Mouse (Mus musculus): ENCODE data around the gene C8b.

C8b gene

DNA sequence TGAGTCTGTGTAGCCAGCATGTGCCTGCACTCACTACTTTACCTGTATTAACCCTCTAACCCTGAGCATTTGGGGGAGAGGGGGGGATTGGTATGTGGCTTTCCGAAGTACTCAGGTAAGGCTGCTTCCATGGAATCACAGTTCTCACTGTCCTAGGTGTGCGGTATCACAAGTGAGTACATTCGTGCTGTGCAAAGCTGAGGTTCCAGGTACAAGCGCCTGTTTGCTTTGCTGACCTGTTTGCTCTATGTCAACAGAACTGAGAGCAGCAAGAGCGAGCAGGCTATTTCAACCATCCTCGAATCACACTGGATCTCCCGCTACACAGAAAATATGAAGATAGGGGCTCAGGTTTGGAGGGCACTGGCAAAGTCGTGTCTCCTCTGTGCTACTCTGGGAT, at the start of gene C8b:
C8b (plus strand) TSS at position 253 of the 400 bp plus-strand sequence.
- no peak for DNase-seq (ENCODE audit: low spot score in 2 of 2)

DNA sequence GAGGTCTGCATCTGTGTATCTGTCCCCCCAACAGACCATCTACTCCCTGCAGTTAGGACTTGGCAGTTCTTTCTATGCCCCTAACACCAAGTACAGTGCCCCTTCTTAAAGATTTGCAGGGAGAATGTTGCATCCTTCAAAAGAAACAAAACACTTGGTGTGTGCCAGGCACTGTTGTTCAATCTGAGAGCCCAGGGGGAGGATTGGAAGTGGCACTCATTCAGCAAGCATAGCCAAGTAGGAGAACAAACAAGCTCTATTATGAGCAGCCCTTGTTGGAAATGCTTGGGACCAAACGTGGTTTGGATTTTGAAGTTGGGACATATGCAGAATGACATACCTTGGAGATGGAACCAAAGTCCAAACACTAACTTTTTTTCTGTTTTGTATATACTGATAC, 49.6 kb upstream of the C8b start:
- DNase-seq (ENCODE audit: low spot score in 2 of 2): no peak

DNA sequence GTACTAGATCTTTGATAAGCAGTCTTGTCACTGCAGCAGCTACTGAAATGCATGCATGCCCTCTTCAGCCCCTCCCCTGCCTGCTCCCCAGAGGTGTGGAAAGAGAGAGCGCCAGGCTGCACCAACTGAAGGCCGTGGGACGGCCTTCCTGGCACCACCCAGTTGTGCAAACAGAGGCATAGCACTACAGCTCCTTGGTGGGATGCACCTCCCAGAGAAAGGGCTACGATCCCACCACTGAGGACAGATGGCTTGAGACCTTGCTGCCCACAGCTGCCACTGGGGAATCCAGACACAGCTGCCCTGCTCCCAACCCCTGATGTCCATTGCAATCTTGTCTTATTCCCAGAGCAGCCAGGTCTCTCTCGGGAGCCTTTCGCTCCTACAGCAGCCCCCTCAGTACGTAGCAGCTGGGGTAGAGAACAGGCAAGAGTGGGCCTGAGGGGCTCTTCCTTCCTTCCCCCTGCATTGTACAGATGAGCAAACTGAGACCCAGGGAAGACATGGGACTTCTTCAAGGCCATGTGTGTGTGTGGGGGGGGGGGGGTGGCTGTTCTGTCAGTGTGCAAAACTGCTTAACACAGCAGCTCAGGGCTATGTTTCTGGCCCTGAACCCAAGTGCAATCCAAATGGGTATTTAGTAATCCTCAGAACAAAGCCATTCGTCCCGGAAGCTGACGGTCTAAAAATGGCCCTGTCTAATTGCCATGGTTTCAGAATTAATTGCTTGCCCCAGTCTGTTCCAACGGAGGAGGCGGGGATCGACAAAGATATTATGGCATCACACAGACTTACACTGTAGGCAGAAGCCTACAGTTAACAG, 46.9 kb upstream of the C8b start:
- DNase-seq (ENCODE audit: low spot score in 2 of 2): peak in 1 of 2 experiments; percentile 48

DNA sequence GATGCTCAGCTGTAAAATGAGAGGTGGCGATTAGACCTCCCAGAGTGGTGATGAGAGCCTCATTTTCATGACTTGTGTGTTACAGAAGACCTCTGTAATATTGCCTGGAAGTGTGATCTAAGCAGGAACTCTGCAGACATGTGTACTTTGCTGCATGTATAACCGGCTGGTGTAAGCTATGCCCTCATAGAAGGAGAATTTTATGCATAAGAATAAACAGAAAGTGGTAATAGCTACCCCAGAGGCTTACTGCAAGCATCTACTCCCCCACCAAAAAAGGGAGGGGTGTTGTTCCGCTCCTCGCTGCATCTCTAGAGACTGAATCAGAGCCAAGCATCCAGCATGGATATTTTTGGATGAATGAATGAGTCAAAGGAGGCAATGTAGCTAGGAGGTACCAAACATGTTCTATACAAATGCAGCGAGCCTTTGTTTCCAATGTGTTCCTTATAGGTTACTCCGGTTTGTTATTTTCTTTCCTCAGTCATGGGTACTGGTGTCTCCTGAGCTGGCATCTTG, 42.5 kb upstream of the C8b start:
- DNase-seq (ENCODE audit: low spot score in 2 of 2): no peak

DNA sequence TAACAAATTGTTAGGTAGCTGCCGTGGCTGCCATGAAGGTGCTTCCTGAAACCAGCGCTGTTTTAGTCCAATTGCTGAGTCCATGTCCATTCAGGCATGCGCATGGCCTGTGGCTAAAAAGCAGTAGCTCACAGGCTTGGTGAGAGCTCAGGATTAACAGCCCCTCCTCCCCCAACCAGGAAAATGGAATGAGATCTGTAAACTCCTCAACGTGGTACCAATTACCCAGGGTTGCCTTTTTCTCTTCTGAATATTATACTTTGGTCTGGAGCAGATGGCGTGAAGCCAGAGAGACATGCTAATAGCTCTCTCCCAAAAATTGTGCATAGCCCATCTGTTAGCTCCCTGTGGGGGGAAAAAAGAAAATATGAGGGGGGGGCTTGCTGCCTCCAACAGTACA, 41.9 kb upstream of the C8b start:
- no peak for DNase-seq (ENCODE audit: low spot score in 2 of 2)

DNA sequence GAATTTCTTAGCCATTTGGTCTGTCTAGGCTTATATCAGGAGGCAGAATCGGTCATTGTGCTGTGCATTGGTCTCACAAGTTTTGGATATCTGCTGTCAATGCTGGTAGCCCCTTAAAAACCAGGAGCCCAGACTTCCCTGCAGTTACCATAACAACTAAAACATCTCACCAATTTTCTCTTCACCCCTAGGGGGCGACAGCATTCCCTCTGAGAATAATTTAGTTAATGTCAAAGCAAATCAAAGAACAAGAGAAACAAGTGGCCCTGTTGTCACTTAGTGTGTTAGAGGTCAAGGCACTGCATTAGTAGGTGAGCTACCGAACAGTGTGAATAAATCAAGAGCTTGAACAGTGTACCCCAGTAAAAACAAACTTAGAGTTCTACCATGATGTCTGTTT, 40.4 kb upstream of the C8b start:
- no peak for DNase-seq (ENCODE audit: low spot score in 2 of 2)

DNA sequence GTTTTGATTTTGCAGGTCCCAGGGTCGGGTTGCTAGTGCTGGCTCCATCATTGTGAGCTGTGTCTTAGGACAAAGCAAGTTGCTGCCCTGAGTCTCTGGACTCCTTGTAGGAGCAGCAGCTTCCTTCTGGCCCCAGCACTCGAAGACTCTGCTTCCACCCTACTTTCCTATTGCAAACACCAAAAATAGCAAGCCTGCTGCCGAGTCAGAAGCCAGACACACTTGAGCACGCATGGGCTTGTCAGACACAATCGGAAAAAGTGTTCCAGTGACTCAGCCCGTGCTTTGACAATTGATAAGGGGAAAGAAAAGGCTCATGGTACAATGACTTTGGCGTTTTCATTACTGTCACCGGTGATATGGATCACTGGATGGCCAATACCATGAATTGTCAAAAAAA, 36.9 kb upstream of the C8b start:
- no peak for DNase-seq (ENCODE audit: low spot score in 2 of 2)

DNA sequence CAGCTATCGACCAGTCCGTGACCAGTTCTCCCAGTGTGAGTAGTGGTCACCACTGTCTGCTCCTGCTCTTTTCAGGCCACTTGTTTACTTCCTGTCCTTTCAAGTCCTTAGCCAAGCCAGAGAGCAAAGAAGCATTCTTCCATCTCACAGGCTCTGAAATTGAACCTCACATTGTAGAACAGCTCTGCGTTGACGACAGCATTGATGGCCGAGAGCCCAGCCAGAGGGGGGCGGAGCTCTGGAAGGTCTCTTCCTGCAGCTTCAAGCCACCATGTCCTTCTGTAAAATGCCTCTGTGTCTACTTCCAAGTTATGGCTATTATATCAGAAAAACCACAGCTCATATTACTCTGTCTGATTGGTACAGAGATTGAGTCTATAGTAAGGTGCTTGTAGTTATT, 19.6 kb upstream of the C8b start:
- no peak for DNase-seq (ENCODE audit: low spot score in 2 of 2)

DNA sequence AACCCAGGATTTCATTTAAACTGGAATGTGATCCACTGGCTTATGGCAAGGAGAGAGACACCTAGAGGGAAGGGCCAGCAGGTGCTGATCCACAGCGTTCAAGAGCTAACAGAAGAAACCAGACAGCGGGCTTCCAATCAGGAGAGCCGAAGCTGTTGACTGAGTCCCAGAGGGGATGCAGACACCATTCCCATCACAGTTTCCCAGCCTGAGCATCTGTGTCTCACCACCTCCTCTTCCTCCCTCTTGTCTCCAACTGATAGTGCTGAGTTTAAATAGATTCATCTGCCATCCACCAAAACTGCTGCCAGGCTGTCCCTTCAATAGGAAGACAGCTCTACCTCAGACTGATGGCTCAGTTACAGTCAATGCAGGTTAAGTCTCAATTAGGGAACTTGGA, 12.0 kb upstream of the C8b start:
- no peak for DNase-seq (ENCODE audit: low spot score in 2 of 2)

DNA sequence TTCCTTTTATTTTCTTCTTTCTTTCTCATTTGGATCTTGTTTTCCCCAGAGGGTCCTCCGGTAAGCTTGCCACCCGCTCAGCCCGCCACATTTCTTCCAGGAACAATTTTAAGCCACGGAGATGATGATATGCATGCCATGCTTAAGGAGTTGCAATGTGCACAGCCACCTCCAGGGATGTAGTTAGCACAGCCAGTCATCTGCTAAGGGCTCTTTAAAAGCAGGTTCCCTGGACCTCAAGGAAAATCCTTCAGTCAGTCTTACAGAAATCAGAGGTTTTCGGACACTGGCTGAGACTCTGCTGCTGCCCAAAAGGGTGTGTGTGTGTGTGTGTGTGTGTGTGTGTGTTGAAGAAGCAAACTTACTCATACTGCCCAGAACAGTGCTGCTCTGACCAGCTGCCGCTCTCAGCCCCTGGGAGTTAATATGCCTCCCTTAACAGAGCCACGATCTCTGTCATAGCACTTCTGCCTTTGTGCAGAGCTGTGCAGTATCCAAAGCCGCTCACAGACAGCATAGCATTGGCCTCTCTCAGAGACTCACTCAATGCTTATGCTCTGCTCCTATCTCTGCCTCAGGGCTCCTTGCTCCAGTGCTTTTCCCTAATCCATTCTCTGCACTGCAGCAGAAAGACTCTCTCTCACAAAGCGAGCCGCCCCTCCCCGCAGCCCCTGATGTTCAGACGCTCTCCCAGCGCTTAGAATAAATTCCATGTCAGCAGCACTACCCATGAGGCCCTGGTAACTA, 5.1 kb upstream of the C8b start:
- peak; percentile 15 for DNase-seq (ENCODE audit: low spot score in 2 of 2)

DNA sequence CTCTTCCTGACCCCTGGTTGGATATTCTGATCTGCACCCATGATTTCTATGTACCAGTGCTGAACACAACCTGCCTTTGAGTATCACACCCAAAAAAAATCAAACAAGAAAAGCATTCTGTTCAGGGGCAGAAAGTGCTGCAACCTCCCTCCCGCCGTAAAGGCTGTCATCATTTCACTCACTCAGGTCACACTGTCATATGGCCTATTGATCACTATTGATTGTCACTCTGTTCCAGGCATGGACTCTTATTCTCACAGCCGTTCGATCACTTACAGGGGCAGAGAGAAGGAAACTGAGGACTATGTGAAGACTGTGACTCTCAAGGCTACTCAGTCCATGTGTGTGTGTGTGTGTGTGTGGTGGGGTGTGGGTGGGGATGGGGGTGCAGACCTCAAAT, 2.1 kb downstream of the C8b start:
- DNase-seq (ENCODE audit: low spot score in 2 of 2): no peak

DNA sequence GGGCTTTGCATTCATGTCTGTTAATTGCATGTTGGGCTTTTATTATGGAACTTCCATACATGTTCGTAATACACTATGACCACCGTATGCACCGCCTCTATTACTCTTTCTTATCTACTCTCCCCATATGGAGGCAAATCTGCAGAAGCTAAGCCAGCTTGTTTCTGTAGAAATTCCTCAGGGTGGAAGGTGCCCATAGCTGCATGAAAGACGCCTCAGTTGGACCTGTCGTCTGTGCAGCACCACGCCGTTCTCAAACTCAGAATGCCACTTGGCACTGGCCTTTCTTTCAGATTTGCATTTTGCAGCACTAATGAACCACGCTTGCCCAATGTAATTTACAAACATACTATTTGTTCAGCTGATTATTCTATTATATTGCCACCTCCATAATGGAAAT, 3.5 kb downstream of the C8b start:
- DNase-seq (ENCODE audit: low spot score in 2 of 2): no peak

DNA sequence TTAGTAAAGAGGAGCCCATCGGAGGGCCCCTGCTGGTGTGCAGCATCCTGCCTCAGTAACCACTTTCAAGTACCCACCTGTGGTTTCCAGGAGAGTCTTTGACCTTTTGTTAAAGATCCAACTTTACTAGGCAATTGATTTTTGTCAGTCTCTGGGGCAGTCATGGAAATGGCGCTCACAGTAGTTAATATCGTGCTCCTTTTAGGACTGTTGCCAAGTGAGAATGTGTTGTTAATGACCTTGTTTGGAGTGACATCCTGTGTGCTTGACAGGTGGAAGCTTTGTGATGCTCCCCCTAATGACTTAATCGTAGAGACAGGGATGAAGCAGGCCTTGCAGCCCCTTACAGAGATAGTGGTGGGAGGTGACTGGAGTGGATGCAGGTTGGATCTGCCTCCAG, 4.2 kb downstream of the C8b start:
- DNase-seq (ENCODE audit: low spot score in 2 of 2): no peak

DNA sequence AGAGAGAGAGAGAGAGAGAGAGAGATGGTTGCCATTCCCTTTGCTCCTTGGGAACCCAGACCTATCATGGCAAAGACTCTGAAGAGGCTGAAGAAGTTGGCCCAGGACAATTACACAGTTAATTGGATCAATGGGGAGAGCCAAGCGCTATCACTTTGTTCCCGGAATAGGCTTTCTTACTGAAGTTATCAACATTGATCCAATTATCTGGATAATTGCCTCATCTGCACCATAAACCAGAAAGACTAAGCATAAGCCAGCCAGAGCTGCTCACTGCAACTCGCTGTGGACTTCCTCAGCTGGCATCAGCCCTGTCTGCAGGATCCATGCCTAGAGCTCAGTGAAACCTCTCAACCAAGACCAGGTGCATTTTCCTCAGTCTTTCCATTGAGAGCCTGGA, 9.5 kb downstream of the C8b start:
- no peak for DNase-seq (ENCODE audit: low spot score in 2 of 2)

DNA sequence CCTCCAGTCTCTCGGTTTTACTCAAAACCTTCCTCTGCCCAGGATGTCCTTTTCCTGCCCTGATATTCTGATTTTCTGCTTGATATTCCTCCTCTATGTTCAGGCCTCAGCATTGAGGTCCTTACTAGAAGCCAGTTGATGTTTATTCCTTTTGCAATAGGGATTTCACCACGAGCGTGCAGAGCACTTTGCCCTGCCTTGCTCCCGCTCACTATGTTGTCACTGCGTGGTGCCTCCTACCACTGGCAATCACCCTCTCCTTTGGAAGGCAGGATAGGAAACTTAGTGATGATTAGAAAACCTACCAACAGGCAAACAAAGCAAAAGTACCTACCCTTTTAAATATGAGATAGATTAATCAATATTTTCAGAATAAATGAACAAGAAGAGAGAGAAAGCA, 13.3 kb downstream of the C8b start:
- no peak for DNase-seq (ENCODE audit: low spot score in 2 of 2)

DNA sequence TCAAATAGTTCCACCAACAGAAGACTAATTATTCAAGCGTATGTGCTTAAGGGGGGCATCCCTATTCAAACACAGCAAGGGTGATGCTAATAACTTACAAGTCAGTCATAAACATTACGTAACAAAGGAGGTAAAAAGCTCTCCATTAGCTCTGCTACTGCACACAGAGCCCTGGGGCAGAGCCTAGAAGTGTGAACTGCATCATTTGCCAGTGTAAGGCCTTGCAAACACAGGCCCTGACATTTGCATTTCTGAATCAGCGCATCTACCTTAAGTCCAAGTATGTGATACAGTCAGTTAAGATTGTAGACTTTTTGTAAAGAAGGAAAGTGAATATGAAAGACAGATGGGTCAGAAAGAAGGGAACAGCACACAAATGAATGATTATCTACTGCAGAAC, 15.3 kb downstream of the C8b start:
- no peak for DNase-seq (ENCODE audit: low spot score in 2 of 2)

DNA sequence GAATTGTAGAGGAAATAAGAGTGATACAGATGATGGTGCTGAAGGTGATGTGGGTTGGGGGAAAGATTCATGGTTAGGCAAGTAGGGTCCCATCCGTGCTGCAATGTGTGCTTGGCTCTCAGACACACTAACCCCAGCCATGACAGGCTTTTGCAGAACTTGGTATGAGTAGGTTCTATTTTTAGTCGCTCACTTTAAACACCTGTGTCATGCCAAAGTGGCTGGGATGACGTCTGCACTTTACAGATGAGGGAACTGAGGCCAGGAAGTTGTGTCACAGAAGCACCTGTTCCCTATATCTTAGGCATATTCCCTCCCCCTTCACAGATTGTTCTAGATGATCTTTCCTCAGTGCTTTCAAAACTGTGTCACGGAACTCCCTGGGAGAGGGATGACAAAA, 16.2 kb downstream of the C8b start:
- no peak for DNase-seq (ENCODE audit: low spot score in 2 of 2)

DNA sequence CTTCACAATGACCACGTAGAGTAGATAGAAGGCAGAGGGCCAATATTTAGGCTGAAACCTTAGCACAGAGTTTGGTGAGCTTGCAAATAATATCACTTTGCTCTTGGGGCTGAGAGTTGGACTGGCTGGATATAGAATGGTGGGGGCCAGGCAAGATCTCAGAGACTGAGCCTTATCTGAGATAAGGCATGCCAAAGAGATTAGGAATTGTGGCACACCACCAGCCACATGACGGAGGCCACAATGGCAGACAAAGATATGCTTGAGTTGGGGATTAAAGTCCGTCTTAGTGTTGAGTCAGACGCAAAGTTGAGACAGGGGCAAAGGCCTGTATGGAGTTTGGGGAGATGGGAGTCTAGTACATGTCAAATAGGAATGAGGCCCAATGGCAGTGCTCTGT, 26.0 kb downstream of the C8b start:
- DNase-seq (ENCODE audit: low spot score in 2 of 2): no peak

DNA sequence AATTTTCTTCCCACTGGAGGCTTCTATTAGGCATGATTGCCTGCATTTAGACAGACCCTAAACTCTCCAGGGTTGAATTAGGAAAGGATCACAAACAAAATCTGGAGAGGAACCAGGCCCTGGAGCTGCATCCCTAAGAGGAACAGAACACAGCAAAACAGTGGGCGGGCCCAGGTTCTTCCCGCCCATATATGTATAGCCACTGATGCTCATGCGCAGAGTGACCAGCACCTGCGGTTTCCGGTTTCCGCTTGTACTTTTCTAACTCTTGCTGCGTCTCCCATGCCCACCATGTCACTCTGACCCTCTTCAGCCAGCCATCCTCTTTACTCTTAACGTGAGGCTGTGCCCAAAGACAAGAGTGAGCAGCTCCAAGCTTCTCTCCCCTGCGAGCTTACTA, 32.8 kb downstream of the C8b start:
- no peak for DNase-seq (ENCODE audit: low spot score in 2 of 2)

DNA sequence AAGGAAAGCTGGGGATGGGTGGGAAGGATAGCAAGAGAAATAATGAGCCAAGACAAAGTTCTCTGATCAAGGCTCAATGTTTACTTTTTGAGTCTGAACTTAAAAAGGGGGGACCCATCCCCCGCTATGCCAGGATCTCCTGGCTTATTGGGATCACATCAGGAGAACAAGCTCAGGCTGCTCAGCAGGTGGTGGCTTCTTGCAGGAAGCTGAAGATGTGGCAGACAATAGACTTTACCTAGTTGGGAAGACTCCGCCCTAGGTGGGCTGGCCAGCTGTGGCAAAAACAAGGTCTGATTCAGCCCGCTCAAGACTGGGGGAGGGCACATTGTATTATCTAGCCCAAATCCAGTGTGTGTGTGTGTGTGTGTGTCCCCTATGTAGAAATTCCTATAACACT, 35.5 kb downstream of the C8b start:
- DNase-seq (ENCODE audit: low spot score in 2 of 2): no peak

DNA sequence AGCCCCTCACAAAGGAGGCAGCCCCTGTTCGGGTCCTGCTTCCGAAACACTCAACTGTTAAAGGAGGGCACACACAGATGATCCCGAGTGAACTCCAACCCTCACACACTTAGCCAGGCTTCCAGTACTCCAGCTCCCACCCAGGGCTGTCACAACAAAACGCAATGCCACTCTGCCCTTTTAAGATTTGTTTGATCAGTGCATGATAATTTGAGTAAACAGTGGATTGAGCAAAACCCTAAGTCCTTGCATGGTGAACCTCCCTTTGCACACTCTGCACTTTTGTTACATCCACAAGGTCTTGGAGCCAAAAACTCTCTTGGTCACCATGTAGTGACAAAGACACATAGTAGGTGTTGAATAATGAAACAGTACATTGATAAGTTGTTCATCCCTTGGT, 38.0 kb downstream of the C8b start:
- DNase-seq (ENCODE audit: low spot score in 2 of 2): no peak

DNA sequence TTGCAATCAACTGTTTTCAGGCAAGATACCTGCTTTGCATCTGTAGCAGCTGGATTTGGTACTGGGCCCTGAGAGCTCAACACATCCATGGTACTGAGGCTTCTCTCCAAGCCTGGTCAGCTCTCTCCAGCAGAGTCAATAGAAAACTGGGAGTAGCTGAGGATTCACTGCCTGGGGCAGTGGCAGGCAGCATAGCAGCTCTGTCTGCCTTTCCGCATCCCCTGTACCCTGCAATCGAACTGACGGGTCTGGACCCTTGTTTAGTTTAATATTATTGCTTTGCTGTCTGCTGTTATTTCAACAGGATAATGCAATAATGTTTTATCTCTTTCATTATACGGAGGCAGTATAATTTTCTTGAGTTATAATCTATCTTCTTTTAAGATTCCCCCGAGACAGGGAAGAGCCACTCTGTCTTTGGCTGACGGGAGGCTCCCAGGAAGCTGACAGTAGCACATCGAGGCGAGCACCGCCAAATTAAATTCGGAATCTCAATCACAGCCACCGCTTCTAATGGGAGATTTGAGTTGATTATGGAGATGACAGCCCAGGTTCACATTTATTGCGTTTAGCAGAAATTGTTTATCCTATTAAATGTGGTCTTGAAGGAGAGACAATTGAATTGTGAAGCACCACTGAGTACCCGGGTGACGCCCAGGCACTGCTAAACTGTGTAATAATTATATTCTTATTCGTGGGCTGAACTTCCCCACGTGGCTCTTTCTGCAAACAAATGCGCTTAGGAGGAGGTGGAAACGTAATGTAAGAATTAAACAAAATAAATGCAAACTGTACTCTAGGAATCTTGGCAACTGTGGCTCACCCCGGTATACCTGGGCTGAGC, 39.5 kb downstream of the C8b start:
- no peak for DNase-seq (ENCODE audit: low spot score in 2 of 2)
